Mouse (Mus musculus) neural tube, embryonic 13.5 days (tissue): ENCODE measurements at regions not wholly inside any gene's neighbourhood (a gene's known extent, or its start where the extent isn't known, plus 50 kb on each side); places are given as distances from the start of the nearest gene placed in this dataset.
"Not testable (repeated sequence)": the region's sequence is repeated elsewhere in the genome, so short reads cannot be mapped to it uniquely, and the experiment has no call there.

ENCODE experiments used
- ATAC-seq: fragments of 200-750 bp; cut with Nextera tagmentation; 2 replicates; pipeline ENCODE4 v1.8.0; 2017; ENCODE audit warnings: low read depth, mild to moderate bottlenecking, moderate TSS enrichment, moderate library complexity
- H3K27ac ChIP-seq: fragments of 300-500 bp; sonication (generic); replicated peaks from 2 replicates; pipeline ENCODE4 v1.5.1; 2015; ENCODE audit warnings: moderate library complexity, mild to moderate bottlenecking, inconsistent platforms
- H3K27me3 ChIP-seq: fragments of 300-500 bp; sonication (generic); 2 replicates; pipeline ENCODE4 v1.6.1; 2015; ENCODE audit warnings: mild to moderate bottlenecking, inconsistent platforms
- H3K36me3 ChIP-seq: fragments of 300-500 bp; sonication (generic); 2 replicates; pipeline ENCODE4 v1.6.1; 2015; ENCODE audit warnings: mild to moderate bottlenecking, inconsistent platforms
- H3K4me1 ChIP-seq: fragments of 300-500 bp; sonication (generic); replicated peaks from 2 replicates; pipeline ENCODE4 v1.6.1; 2015; ENCODE audit warnings: inconsistent platforms
- H3K4me2 ChIP-seq: fragments of 300-500 bp; sonication (generic); 2 replicates; pipeline ENCODE4 v1.6.1; 2015; ENCODE audit warnings: inconsistent platforms, mild to moderate bottlenecking, moderate library complexity
- H3K4me3 ChIP-seq: fragments of 300-500 bp; sonication (generic); 2 replicates; pipeline ENCODE4 v1.5.1; 2015; ENCODE audit warnings: mild to moderate bottlenecking, inconsistent platforms
- H3K9ac ChIP-seq: fragments of 300-500 bp; sonication (generic); 2 replicates; pipeline ENCODE4 v1.6.1; 2015; ENCODE audit warnings: moderate library complexity, mild to moderate bottlenecking, inconsistent platforms
- H3K9me3 ChIP-seq: fragments of 300-500 bp; sonication (generic); 2 replicates; pipeline ENCODE4 v1.6.1; 2016; ENCODE audit warnings: inconsistent platforms
- WGBS: fragments of 180-500 bp; shearing (Covaris S2); methylation state at CpG from one replicate; pipeline ENCODE4 v1.1.7; 2015; 5-methylcytosine and 5-hydroxymethylcytosine counted together

GRCm38 (mm10) chr9:30597092-30597491 is 170.2 kb downstream of the Snx19 start:
- not testable (repeated sequence) for ATAC-seq, H3K27me3 ChIP-seq, H3K9me3 ChIP-seq, H3K9ac ChIP-seq, H3K36me3 ChIP-seq, H3K27ac ChIP-seq, H3K4me3 ChIP-seq, H3K4me1 ChIP-seq, H3K4me2 ChIP-seq
- 80% methylated on average over 6 of the region's 6 CpGs for WGBS

GRCm38 (mm10) chr9:30592601-30593000 is 165.7 kb downstream of the Snx19 start:
- 87% methylated on average over 2 of the region's 2 CpGs for WGBS
- no peaks in the 10 kb centered on the region for H3K4me1 ChIP-seq
- no peak for ATAC-seq
- H3K9me3 ChIP-seq: no peaks in the 10 kb centered on the region; the same call in 1 of the 2 replicates
- no peaks in the 10 kb centered on the region for H3K27me3 ChIP-seq
- no peak overlapping the region for H3K9ac ChIP-seq
- H3K27ac ChIP-seq: no peak overlapping the region
- H3K36me3 ChIP-seq: no peaks in the 10 kb centered on the region
- H3K4me3 ChIP-seq: no peak overlapping the region
- no peak overlapping the region for H3K4me2 ChIP-seq

GRCm38 (mm10) chr9:30591246-30591645 is 164.3 kb downstream of the Snx19 start:
- Histone ChIP-seq H3K27ac (no peak overlapping the region), H3K4me3 (no peak overlapping the region), H3K27me3 (no peaks in the 10 kb centered on the region), H3K4me2 (no peak overlapping the region), H3K9ac (no peak overlapping the region), H3K4me1 (no peaks in the 10 kb centered on the region), H3K36me3 (no peaks in the 10 kb centered on the region), H3K9me3 (no peaks in the 10 kb centered on the region; the same call in 1 of the 2 replicates)
- no peak for ATAC-seq
- 77% methylated on average over 5 of the region's 5 CpGs for WGBS

GRCm38 (mm10) chr9:30590661-30591179 is 163.8 kb downstream of the Snx19 start:
- WGBS: 72% methylated on average over 6 of the region's 6 CpGs
- Histone ChIP-seq H3K4me2 (no peak overlapping the region), H3K4me3 (no peak overlapping the region), H3K27ac (no peak overlapping the region), H3K27me3 (no peaks in the 10 kb centered on the region), H3K4me1 (no peaks in the 10 kb centered on the region), H3K9me3 (no peaks in the 10 kb centered on the region; the same call in 1 of the 2 replicates), H3K9ac (no peak overlapping the region), H3K36me3 (no peaks in the 10 kb centered on the region)
- no peak for ATAC-seq

- Histone ChIP-seq H3K27me3 (no peaks in the 10 kb centered on the region), H3K36me3 (no peaks in the 10 kb centered on the region), H3K9me3 (no peaks in the 10 kb centered on the region), H3K4me3 (no peak overlapping the region), H3K4me1 (no peaks in the 10 kb centered on the region), H3K4me2 (no peak overlapping the region), H3K27ac (no peak overlapping the region), H3K9ac (no peak overlapping the region)
- 90% methylated on average over 9 of the region's 9 CpGs for WGBS
- ATAC-seq: no peak
These were observed 154.4 kb downstream of the Snx19 start for GRCm38 (mm10) chr9:30581271-30581821.

- no peak overlapping the region for H3K27ac ChIP-seq
- H3K4me1 ChIP-seq: no peaks in the 10 kb centered on the region
- ATAC-seq: no peak
- H3K27me3 ChIP-seq: no peaks in the 10 kb centered on the region
- no peaks in the 10 kb centered on the region for H3K9me3 ChIP-seq
- no peak overlapping the region for H3K4me2 ChIP-seq
- no peaks in the 10 kb centered on the region for H3K36me3 ChIP-seq
- no peak overlapping the region for H3K9ac ChIP-seq
- no peak overlapping the region for H3K4me3 ChIP-seq
- 82% methylated on average over 6 of the region's 6 CpGs for WGBS
These were observed 153.6 kb downstream of the Snx19 start for GRCm38 (mm10) chr9:30580500-30580899.

GRCm38 (mm10) chr9:30578213-30578612 is 151.3 kb downstream of the Snx19 start:
- Histone ChIP-seq H3K4me1 (no peaks in the 10 kb centered on the region), H3K27ac (no peak overlapping the region), H3K27me3 (no peaks in the 10 kb centered on the region), H3K4me2 (no peak overlapping the region), H3K4me3 (no peak overlapping the region), H3K9ac (no peak overlapping the region), H3K36me3 (no peaks in the 10 kb centered on the region), H3K9me3 (no peaks in the 10 kb centered on the region)
- no peak for ATAC-seq
- 80% methylated on average over 3 of the region's 3 CpGs for WGBS

- Histone ChIP-seq H3K9me3 (no peaks in the 10 kb centered on the region), H3K4me3 (no peak overlapping the region), H3K4me2 (no peak overlapping the region), H3K9ac (no peak overlapping the region), H3K36me3 (no peaks in the 10 kb centered on the region), H3K4me1 (no peaks in the 10 kb centered on the region), H3K27me3 (no peaks in the 10 kb centered on the region), H3K27ac (no peak overlapping the region)
- no peak for ATAC-seq
- 78% methylated on average over 4 of the region's 4 CpGs for WGBS
These were observed 150.3 kb downstream of the Snx19 start for GRCm38 (mm10) chr9:30577243-30577642.

GRCm38 (mm10) chr9:30575531-30575930 is 148.6 kb downstream of the Snx19 start:
- H3K4me2 ChIP-seq: no peak overlapping the region
- no peaks in the 10 kb centered on the region for H3K36me3 ChIP-seq
- H3K27me3 ChIP-seq: no peaks in the 10 kb centered on the region
- H3K27ac ChIP-seq: no peak overlapping the region
- WGBS: 63% methylated on average over 3 of the region's 3 CpGs
- no peak for ATAC-seq
- peaks cover 5% of the 10 kb centered on the region; the same call in 1 of the 2 replicates for H3K4me1 ChIP-seq
- H3K9ac ChIP-seq: no peak overlapping the region
- no peaks in the 10 kb centered on the region for H3K9me3 ChIP-seq
- no peak overlapping the region for H3K4me3 ChIP-seq

- H3K4me2 ChIP-seq: no peak overlapping the region
- H3K27me3 ChIP-seq: no peaks in the 10 kb centered on the region
- no peak overlapping the region for H3K27ac ChIP-seq
- H3K4me3 ChIP-seq: no peak overlapping the region
- no peak overlapping the region for H3K9ac ChIP-seq
- H3K9me3 ChIP-seq: no peaks in the 10 kb centered on the region
- peaks cover 5% of the 10 kb centered on the region; the same call in 1 of the 2 replicates for H3K4me1 ChIP-seq
- 43% methylated on average over 1 of the region's 1 CpGs for WGBS
- no peak for ATAC-seq
- H3K36me3 ChIP-seq: no peaks in the 10 kb centered on the region
These were observed 146.4 kb downstream of the Snx19 start for GRCm38 (mm10) chr9:30573294-30573693.

- 56% methylated on average over 2 of the region's 2 CpGs for WGBS
- Histone ChIP-seq H3K36me3 (no peaks in the 10 kb centered on the region), H3K4me2 (no peak overlapping the region), H3K27me3 (no peaks in the 10 kb centered on the region), H3K4me1 (peaks cover 5% of the 10 kb centered on the region; the same call in 1 of the 2 replicates), H3K9me3 (no peaks in the 10 kb centered on the region), H3K4me3 (no peak overlapping the region), H3K9ac (no peak overlapping the region), H3K27ac (no peak overlapping the region)
- no peak for ATAC-seq
These were observed 144.1 kb downstream of the Snx19 start for GRCm38 (mm10) chr9:30571014-30571413.

- H3K4me1 ChIP-seq: no peaks in the 10 kb centered on the region
- no peaks in the 10 kb centered on the region for H3K9me3 ChIP-seq
- H3K27me3 ChIP-seq: no peaks in the 10 kb centered on the region
- H3K36me3 ChIP-seq: no peaks in the 10 kb centered on the region
- 92% methylated on average over 3 of the region's 3 CpGs for WGBS
- H3K9ac ChIP-seq: no peak overlapping the region
- no peak overlapping the region for H3K4me2 ChIP-seq
- H3K27ac ChIP-seq: no peak overlapping the region
- ATAC-seq: no peak
- no peak overlapping the region for H3K4me3 ChIP-seq
These were observed 138.1 kb downstream of the Snx19 start for GRCm38 (mm10) chr9:30564765-30565680.
